In the genomic region with DNA sequence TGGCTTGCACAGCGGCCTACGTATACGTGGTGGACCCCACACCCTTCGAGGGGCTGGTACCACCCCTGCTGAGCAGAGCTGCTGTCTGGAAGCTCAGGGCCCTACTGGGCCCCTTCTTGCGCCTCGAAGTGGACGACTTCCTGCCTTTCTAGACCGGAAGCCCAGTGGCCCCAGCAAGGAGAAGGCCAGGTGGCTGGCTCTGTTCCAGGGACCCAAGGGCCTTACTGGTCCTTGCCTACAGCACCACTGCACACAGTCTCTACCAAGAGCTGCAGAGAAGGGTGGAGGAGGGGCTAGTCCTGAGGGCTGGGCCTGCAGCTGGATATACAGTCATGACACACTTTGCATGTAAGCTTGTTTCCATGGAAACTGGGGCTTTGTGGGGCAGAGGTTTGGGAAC, we compare ENCODE assay signal across 9 mouse cellular contexts. TPM values are rescaled to one million over a fixed set of nuclear protein-coding genes. Genes with fewer than 3 reads are reported as not detected.
A peak's percentile ranks its signal among the peaks of the same experiment; 100 is the strongest.
DNase-seq lines count a peak whose midpoint lies in the region; ATAC-seq lines count a peak whose summit lies in the region.
"Had no signal": no experiment of that assay in that cellular context is flagged by ENCODE, and none has a peak within 500 bp of the region (broad histone marks: within the 10 kb centered on the region; RNA-seq: fewer than 3 reads in every experiment).

No protein-coding gene starts in this region.

- H3K4me1 ChIP-seq in forebrain, embryonic 11.5 days (replicated peaks; ENCODE audit: control insufficient read depth, insufficient read depth, low read length), result 0 out of 2 replicates have a peak, but pooled peaks cover 2% of the 10 kb centered on the region
- peaks cover 9% of the 10 kb centered on the region for H3K4me1 ChIP-seq in neural tube, embryonic 12.5 days

- no peak overlapping the region; the same call in 1 of the 2 replicates for H3K9ac ChIP-seq in forebrain, embryonic 11.5 days (ENCODE audit: low read length)
- H3K9ac ChIP-seq in neural tube, embryonic 12.5 days, result no peak overlapping the region

- no peak overlapping the region for H3K27ac ChIP-seq in forebrain, embryonic 11.5 days (ENCODE audit: low read depth, low read length)
- H3K27ac ChIP-seq in neural tube, embryonic 12.5 days, result no peak overlapping the region

- 76% methylated on average over 8 of the region's 8 CpGs for WGBS in forebrain, embryonic 11.5 days
- WGBS in neural tube, embryonic 12.5 days, result 51% methylated on average over 8 of the region's 8 CpGs

- no peaks in the 10 kb centered on the region for H3K27me3 ChIP-seq in forebrain, embryonic 11.5 days (ENCODE audit: control insufficient read depth, insufficient read depth, low read length)
- H3K27me3 ChIP-seq in neural tube, embryonic 12.5 days (replicated peaks), result no peaks in the 10 kb centered on the region

- no peaks in the 10 kb centered on the region for H3K9me3 ChIP-seq in forebrain, embryonic 11.5 days (ENCODE audit: control insufficient read depth, low read length)
- no peaks in the 10 kb centered on the region for H3K9me3 ChIP-seq in neural tube, embryonic 12.5 days

- H3K36me3 ChIP-seq in forebrain, embryonic 11.5 days (ENCODE audit: control insufficient read depth, insufficient read depth, low read length), result no peaks in the 10 kb centered on the region; the same call in none of the 2 replicates
- H3K36me3 ChIP-seq in neural tube, embryonic 12.5 days, result peaks cover 42% of the 10 kb centered on the region

- H3K4me2 ChIP-seq in forebrain, embryonic 11.5 days (ENCODE audit: low read depth, low read length, severe bottlenecking), result no peak overlapping the region
- no peak overlapping the region for H3K4me2 ChIP-seq in neural tube, embryonic 12.5 days (replicated peaks)

- H3K4me3 ChIP-seq in forebrain, embryonic 11.5 days (ENCODE audit: low read depth, low read length), result no peak overlapping the region
- no peak overlapping the region for H3K4me3 ChIP-seq in neural tube, embryonic 12.5 days

- ATAC-seq in forebrain, embryonic 11.5 days (replicated peaks; ENCODE audit: low FRiP score), result 0 out of 2 replicates have a peak, but pooled peaks have one; percentile 55
- peak; percentile 42; the same call in 1 of the 2 replicates for ATAC-seq in neural tube, embryonic 12.5 days (ENCODE audit: low FRiP score, low read depth)

- DNase-seq in layer of hippocampus, adult 9-11 months, result peak; percentile 63
- DNase-seq in layer of hippocampus, postnatal 25 days (ENCODE audit: extremely low spot score in 1 of 2, low spot score in 1 of 2), result no peak
- peak; percentile 47 for DNase-seq in adipocyte (ENCODE audit: low spot score)
- no peak for DNase-seq in forebrain, embryonic 11.5 days (ENCODE audit: low spot score)
- peak; percentile 64 for DNase-seq in kidney, postnatal 10 days
- no peak for DNase-seq in spleen, adult 18-20 months
- DNase-seq in ovary, postnatal 14 days (ENCODE audit: low spot score), result no peak

RNA-seq across cellular contexts. Expression of gene Ccdc188, which starts 2.3 kb away (rescaled TPM):
- not detected for total RNA-seq in layer of hippocampus, postnatal 25 days (2021)
- not detected in 2 replicates for polyA plus RNA-seq in forebrain, embryonic 11.5 days (2014; fragmentation: Nextera tagmentation; extraction: Ambion mirVana)
- polyA plus RNA-seq in neural tube, embryonic 12.5 days (2016; fragmentation: Nextera tagmentation; extraction: Ambion mirVana), result not detected in 2 replicates
- total RNA-seq: left cerebral cortex, postnatal 10 days had no signal

RNA-seq across cellular contexts. Expression of gene Zdhhc8, which starts 14.9 kb away (rescaled TPM):
- 10 to 100 TPM; 77.0 to 95.9 TPM for total RNA-seq in layer of hippocampus, postnatal 25 days (2021)
- polyA plus RNA-seq in forebrain, embryonic 11.5 days (2014; fragmentation: Nextera tagmentation; extraction: Ambion mirVana), result 15.8 and 18.6 TPM in 2 replicates
- 16.7 and 17.7 TPM in 2 replicates for polyA plus RNA-seq in neural tube, embryonic 12.5 days (2016; fragmentation: Nextera tagmentation; extraction: Ambion mirVana)

RNA-seq across cellular contexts. Expression of gene Trmt2a, which starts 28.5 kb away (rescaled TPM):
- total RNA-seq in layer of hippocampus, postnatal 25 days (2021), result 10 to 100 TPM; 46.4 to 57.9 TPM
- 110 TPM in 2 replicates for polyA plus RNA-seq in forebrain, embryonic 11.5 days (2014; fragmentation: Nextera tagmentation; extraction: Ambion mirVana)
- 95.4 and 106 TPM in 2 replicates for polyA plus RNA-seq in neural tube, embryonic 12.5 days (2016; fragmentation: Nextera tagmentation; extraction: Ambion mirVana)

RNA-seq across cellular contexts. Expression of gene Ranbp1, which starts 28.5 kb away (rescaled TPM):
- total RNA-seq in layer of hippocampus, postnatal 25 days (2021), result 10 to 100 TPM; 92.2 to 97.2 TPM
- 1,172 and 1,252 TPM in 2 replicates for polyA plus RNA-seq in forebrain, embryonic 11.5 days (2014; fragmentation: Nextera tagmentation; extraction: Ambion mirVana)
- polyA plus RNA-seq in neural tube, embryonic 12.5 days (2016; fragmentation: Nextera tagmentation; extraction: Ambion mirVana), result 701 and 706 TPM in 2 replicates

RNA-seq across cellular contexts. Expression of gene Gm49776, which starts 38.1 kb away (rescaled TPM):
- total RNA-seq in layer of hippocampus, postnatal 25 days (2021), result under 1 TPM in 1 of 2 experiments, not detected in 1; 0.79 TPM
- polyA plus RNA-seq in forebrain, embryonic 11.5 days (2014; fragmentation: Nextera tagmentation; extraction: Ambion mirVana), result 6.2 TPM in 1 of 2 replicates, not detected in the other
- 2.8 and 4.7 TPM in 2 replicates for polyA plus RNA-seq in neural tube, embryonic 12.5 days (2016; fragmentation: Nextera tagmentation; extraction: Ambion mirVana)
- total RNA-seq: left cerebral cortex, postnatal 10 days had no signal

Comparison
In these comparisons a context has a peak if more than half of its experiments do, and no peak if none do; other contexts are left out.
1. DNase-seq: peak in layer of hippocampus, adult 9-11 months (single experiment), adipocyte (single experiment) and kidney, postnatal 10 days (single experiment); none in layer of hippocampus, postnatal 25 days (0 of 2), forebrain, embryonic 11.5 days (single experiment), spleen, adult 18-20 months (0 of 2) and ovary, postnatal 14 days (single experiment).